Mouse (Mus musculus) layer of hippocampus, postnatal 10 days (tissue): ENCODE measurements around the gene C2cd4c. TPM values are rescaled to one million over a fixed set of nuclear protein-coding genes. Genes with fewer than 3 reads are reported as not detected.
A peak's percentile ranks its signal among the peaks of the same experiment; 100 is the strongest.

Experiments used
- DNase-seq, 2 experiments: peaks; one replicate each; pipeline ENCODE4 v3.0.0; 2021; ENCODE audit warnings: low spot score in 2 of 2
- long read RNA-seq: library from polyadenylated mRNA; stranded (forward); transcript quantifications from one replicate; pipeline ENCODE4 v2.0.0, GENCODE M21; 2023
- total RNA-seq, 2 experiments: library from RNA; stranded (reverse); gene quantifications; 2 replicates each; pipeline ENCODE4 v1.2.3; 2021

C2cd4c gene
- total RNA-seq = 10 to 100 TPM; 11.0 to 11.3 TPM
- long read RNA-seq, full-length matches to known transcripts = 5 of 5 reads
- long read RNA-seq, partial matches to known transcripts = 0 of 5 reads
- long read RNA-seq, other reads (novel, unspliced or antisense) = 0 of 5 reads

- DNase-seq = peak; percentile 58 to 76
Measured at GRCm38 (mm10) chr10:79613578-79614304, at the start of gene C2cd4c. Gene C2cd4c (minus strand): TSS chr10:79614025.

- DNase-seq = no peak
Measured at GRCm38 (mm10) chr10:79661861-79662260, 48.0 kb upstream of the C2cd4c start.

- DNase-seq = no peak
Measured at GRCm38 (mm10) chr10:79660298-79660697, 46.5 kb upstream of the C2cd4c start.

GRCm38 (mm10) chr10:79658829-79659228, 45.0 kb upstream of the C2cd4c start:
- no peak for DNase-seq

GRCm38 (mm10) chr10:79654946-79655395, 41.1 kb upstream of the C2cd4c start:
- DNase-seq = peak; percentile 49 to 59

- no peak for DNase-seq
Measured at GRCm38 (mm10) chr10:79652789-79653188, 39.0 kb upstream of the C2cd4c start.

- peak; percentile 86 to 87 for DNase-seq
Measured at GRCm38 (mm10) chr10:79649070-79649751, 35.4 kb upstream of the C2cd4c start.

- no peak for DNase-seq
Measured at GRCm38 (mm10) chr10:79645711-79646110, 31.9 kb upstream of the C2cd4c start, which contains the start of gene Odf3l2. Gene Odf3l2 (minus strand): TSS chr10:79645738.

- DNase-seq = peak in 1 of 2 experiments; percentile 55
Measured at GRCm38 (mm10) chr10:79638486-79639204, 24.8 kb upstream of the C2cd4c start.

- peak; percentile 77 to 86 for DNase-seq
Measured at GRCm38 (mm10) chr10:79637128-79638110, 23.6 kb upstream of the C2cd4c start, which contains the start of gene Shc2. Gene Shc2 (minus strand): TSS chr10:79637918.

- no peak for DNase-seq
Measured at GRCm38 (mm10) chr10:79636287-79636686, 22.5 kb upstream of the C2cd4c start.

GRCm38 (mm10) chr10:79633006-79633777, 19.4 kb upstream of the C2cd4c start:
- no peak for DNase-seq

GRCm38 (mm10) chr10:79631432-79631831, 17.6 kb upstream of the C2cd4c start:
- DNase-seq = peak; percentile 72 to 74

GRCm38 (mm10) chr10:79628377-79628776, 14.6 kb upstream of the C2cd4c start:
- peak in 1 of 2 experiments; percentile 53 for DNase-seq

- peak in 1 of 2 experiments; percentile 20 for DNase-seq
Measured at GRCm38 (mm10) chr10:79626156-79626555, 12.3 kb upstream of the C2cd4c start.

- DNase-seq = no peak
Measured at GRCm38 (mm10) chr10:79625398-79625797, 11.6 kb upstream of the C2cd4c start.

GRCm38 (mm10) chr10:79623950-79624349, 10.1 kb upstream of the C2cd4c start:
- DNase-seq = peak in 1 of 2 experiments; percentile 20

- DNase-seq = no peak
Measured at GRCm38 (mm10) chr10:79616376-79616775, 2.6 kb upstream of the C2cd4c start.

GRCm38 (mm10) chr10:79615860-79616259, 2.0 kb upstream of the C2cd4c start:
- DNase-seq = peak in 1 of 2 experiments; percentile 44
